Mouse (Mus musculus) adrenal gland, postnatal 25 days (tissue): Measurements from ENCODE around the gene Zfp784. TPM values are rescaled to one million over a fixed set of nuclear protein-coding genes. Genes with fewer than 3 reads are reported as not detected.

ENCODE experiments used
- DNase-seq: peaks from one replicate; pipeline ENCODE4 v3.0.0; 2021; ENCODE audit warnings: mixed read lengths
- total RNA-seq: library from RNA; stranded (reverse); gene quantifications from 2 replicates; pipeline ENCODE4 v1.2.3, GENCODE M21; 2021

Gene Zfp784
- total RNA-seq, 1 experiment from 2014 or later = 5.5 TPM

- no peak for DNase-seq
These were observed 19.6 kb upstream of the Zfp784 start for GRCm38 (mm10) chr7:5057804-5058203.

GRCm38 (mm10) chr7:5057381-5057780 is 19.1 kb upstream of the Zfp784 start:
- no peak for DNase-seq

DNA sequence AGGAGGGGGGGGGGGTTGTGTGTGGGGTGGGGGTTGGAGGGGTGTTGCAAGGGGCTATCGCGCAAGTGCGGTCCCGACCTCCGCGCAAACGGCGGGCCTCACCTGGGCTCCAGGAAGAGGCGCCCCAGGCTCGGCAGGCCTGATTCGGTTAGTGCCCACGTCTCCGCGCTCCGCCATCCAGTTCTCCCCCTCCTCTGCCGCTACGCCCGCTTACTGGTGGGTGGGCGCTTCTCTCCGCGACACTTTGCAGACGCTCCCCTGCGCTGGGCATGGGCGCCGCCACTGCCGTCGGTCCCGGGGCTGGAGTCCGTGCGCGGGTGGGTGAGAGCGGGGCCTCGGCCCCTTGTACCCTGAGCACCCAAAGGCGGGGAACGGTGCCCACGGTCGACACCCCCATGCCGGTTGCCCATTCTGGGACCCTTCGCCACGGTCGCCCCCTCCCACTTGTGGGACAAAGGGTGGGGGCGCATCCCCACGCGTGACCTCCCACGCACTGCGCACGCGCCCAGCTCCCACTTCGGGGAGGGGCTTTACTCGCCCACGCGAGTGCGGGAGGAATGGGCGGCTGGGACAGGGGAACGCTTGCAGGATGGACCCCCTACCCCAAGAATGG is 18.5 kb upstream of the Zfp784 start:
- no peak for DNase-seq

DNA sequence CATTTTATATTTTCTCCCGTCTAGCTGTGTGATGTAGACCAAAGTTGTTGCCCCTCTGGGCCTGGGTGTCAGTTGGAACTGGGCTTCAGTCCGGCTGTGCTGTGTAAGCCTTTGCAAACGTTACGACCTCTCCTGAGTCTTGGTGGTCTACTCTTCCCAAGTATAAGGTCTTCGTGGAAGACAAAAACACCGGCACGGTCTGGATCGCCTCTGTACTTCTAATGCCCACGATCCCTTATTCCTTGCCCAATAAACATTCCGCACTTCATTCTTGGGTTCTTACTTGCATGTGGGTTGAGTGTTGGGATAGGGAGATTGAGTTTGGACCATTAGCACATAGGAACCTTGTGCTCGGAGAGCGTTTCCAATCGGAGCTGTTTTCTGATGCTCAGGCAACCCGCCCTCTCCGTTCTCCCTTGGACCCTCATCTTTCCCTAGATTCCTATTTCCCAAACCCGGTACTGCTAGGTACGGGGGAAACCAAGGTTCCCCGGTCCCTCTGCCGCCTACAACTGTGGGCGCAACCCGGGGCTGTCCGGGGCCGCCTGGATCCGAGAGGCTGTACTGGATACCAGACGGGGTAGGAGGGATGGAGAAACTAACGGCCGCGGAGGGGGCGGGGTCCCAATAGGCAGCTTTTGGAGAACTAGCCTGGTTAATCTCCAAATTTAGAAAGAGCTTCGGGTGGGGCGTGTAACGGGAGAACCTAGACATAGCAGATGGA is 15.4 kb upstream of the Zfp784 start:
- DNase-seq = no peak

DNA sequence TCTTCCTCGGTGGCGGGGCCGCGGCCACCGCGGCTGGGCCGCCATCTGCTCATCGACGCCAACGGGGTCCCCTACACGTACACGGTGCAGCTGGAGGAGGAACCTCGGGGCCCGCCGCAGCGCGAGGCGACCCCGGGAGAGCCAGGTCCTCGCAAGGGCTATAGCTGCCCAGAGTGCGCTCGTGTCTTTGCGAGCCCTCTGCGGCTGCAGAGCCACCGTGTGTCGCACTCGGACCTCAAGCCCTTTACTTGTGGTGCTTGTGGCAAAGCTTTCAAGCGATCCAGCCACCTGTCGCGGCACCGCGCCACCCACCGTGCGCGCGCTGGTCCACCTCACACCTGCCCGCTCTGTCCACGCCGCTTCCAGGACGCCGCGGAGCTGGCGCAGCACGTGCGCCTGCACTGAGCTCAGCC is 14.7 kb upstream of the Zfp784 start:
- DNase-seq = no peak

DNA sequence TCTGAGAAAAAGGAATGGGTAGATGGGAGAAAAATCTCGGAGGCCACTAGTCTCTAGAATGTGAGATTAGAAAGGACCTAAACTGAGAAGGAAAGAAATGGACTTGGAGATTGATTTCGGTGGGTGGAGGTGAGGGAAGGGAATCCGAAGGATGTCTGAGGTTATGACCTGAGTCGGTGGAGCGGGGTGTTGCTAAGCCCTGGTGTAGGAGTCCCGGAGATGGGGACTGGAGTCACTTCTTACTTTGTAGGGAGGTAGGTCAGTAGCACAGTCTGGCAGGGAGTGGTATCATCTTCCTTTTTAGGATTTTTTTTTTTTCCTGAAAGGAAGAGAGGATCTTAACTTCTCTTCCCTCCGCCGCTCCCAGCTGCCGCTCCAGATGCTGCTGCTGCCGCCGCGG is 14.2 kb upstream of the Zfp784 start:
- DNase-seq = no peak

GRCm38 (mm10) chr7:5051193-5052192 is 13.2 kb upstream of the Zfp784 start, which contains the start of gene Zfp580:
Gene Zfp580 (plus strand): TSS chr7:5051538.
- DNase-seq = peak; percentile 78

- no peak for DNase-seq
These were observed 9.1 kb upstream of the Zfp784 start for GRCm38 (mm10) chr7:5047313-5047712.

- DNase-seq = no peak
These were observed 7.9 kb upstream of the Zfp784 start for GRCm38 (mm10) chr7:5046112-5046511.

GRCm38 (mm10) chr7:5044981-5045380 is 6.7 kb upstream of the Zfp784 start:
- no peak for DNase-seq

- DNase-seq = no peak
These were observed 694 bp upstream of the Zfp784 start for GRCm38 (mm10) chr7:5038940-5039339.

GRCm38 (mm10) chr7:5037467-5037866 is 779 bp downstream of the Zfp784 start:
- DNase-seq = no peak

GRCm38 (mm10) chr7:5037026-5037425 is 1.2 kb downstream of the Zfp784 start:
- no peak for DNase-seq

GRCm38 (mm10) chr7:5036136-5036535 is 2.1 kb downstream of the Zfp784 start:
- no peak for DNase-seq

DNA sequence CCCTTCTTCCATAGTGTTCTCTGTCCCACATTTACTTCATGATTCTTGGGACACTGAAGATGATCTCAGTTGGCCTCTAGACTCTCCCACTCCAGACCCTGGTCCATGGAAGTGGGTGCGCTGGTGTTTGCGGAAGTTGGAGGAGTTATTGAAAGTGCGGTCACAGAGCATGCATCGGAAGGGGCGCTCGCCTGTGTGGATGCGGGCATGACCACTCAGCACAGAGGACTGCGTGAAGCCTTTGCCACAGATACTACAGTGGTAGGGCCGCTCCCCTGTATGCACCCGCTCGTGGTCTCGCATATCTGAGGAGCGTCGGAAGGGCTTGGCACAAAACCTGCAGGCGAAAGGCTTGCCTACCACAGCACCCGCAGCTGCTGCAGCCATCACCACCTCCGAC is 2.6 kb downstream of the Zfp784 start:
- DNase-seq = no peak

GRCm38 (mm10) chr7:5033818-5034217 is 4.4 kb downstream of the Zfp784 start, which contains the start of gene 4632433K11Rik:
Gene 4632433K11Rik (plus strand): TSS chr7:5034118.
- no peak for DNase-seq

- DNase-seq = no peak
These were observed 6.8 kb downstream of the Zfp784 start for GRCm38 (mm10) chr7:5031496-5031895.

DNA sequence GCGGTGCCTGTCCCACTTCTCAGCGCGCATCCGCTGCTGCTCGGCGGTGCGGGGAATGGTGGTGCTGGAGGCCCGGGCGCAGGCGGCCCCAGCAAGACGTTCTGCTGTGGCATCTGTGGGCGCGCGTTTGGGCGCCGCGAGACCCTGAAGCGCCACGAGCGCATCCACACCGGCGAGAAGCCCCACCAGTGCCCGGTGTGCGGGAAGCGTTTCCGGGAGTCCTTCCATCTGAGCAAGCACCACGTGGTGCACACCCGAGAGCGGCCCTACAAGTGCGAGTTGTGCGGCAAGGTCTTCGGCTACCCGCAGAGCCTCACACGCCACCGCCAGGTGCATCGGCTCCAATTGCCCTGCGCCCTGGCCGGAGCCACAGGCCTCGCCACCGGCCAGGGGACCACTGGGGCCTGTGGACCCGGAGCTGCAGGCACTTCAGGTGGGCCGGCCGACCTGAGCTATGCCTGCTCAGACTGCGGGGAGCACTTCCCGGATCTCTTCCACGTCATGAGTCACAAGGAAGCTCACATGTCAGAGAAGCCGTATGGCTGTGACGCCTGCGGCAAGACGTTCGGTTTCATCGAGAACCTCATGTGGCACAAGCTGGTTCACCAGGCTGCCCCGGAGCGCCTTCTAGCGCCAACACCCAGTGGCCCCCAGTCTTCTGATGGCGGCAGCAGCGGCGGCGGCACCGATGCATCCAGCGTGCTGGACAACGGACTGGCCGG is 7.5 kb downstream of the Zfp784 start:
- no peak for DNase-seq

GRCm38 (mm10) chr7:5029946-5030345 is 8.3 kb downstream of the Zfp784 start:
- DNase-seq = no peak

GRCm38 (mm10) chr7:5029543-5029942 is 8.7 kb downstream of the Zfp784 start:
- DNase-seq = no peak

GRCm38 (mm10) chr7:5021197-5021596 is 17.0 kb downstream of the Zfp784 start:
- no peak for DNase-seq

DNA sequence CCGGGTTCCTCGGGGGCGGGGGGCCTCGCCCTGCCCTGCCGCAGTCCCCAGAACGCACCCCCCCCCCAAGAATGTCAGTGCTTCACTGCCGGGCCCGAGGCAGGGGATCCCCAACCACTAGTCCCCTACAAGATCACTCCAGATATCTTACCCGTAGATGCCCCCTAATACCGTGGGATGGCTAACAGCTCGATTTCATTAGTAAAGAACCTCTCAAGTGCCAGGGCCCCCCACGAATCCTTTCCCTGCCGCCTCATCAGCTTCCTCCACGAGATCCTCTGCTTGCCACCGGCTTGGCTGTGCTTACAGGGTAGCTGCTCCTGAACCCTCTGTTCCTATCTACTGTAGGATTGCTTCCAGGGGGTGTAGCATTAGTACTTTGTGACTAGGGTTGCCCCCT is 17.6 kb downstream of the Zfp784 start:
- no peak for DNase-seq
